Mouse (Mus musculus) heart, embryonic 15.5 days (tissue): ENCODE results near the gene Tspan13. TPM values are rescaled to one million over a fixed set of nuclear protein-coding genes. Genes with fewer than 3 reads are reported as not detected.

Experiments
- ATAC-seq: fragments of 200-750 bp; cut with Nextera tagmentation; replicated peaks from 2 replicates; pipeline ENCODE4 v1.8.0; 2017; ENCODE audit warnings: low read depth, moderate TSS enrichment; ENCODE audit not compliant: insufficient number of reproducible peaks, insufficient read depth, low FRiP score
- H3K27ac ChIP-seq: fragments of 300-500 bp; sonication (generic); 2 replicates; pipeline ENCODE4 v1.5.1; 2015; ENCODE audit warnings: mild to moderate bottlenecking, inconsistent platforms
- H3K27me3 ChIP-seq: fragments of 300-500 bp; sonication (generic); 2 replicates; pipeline ENCODE4 v1.6.1; 2015; ENCODE audit warnings: inconsistent platforms
- H3K36me3 ChIP-seq: fragments of 300-500 bp; sonication (generic); 2 replicates; pipeline ENCODE4 v1.6.1; 2015; ENCODE audit warnings: mild to moderate bottlenecking, inconsistent platforms
- H3K4me1 ChIP-seq: fragments of 300-500 bp; sonication (generic); replicated peaks from 2 replicates; pipeline ENCODE4 v1.6.1; 2015; ENCODE audit warnings: inconsistent platforms
- H3K4me2 ChIP-seq: fragments of 300-500 bp; sonication (generic); 2 replicates; pipeline ENCODE4 v1.6.1; 2015; ENCODE audit warnings: inconsistent platforms, mild to moderate bottlenecking, moderate library complexity
- H3K4me3 ChIP-seq: fragments of 300-500 bp; sonication (generic); 2 replicates; pipeline ENCODE4 v1.5.1; 2015; ENCODE audit warnings: mild to moderate bottlenecking, inconsistent platforms
- H3K9ac ChIP-seq: fragments of 300-500 bp; sonication (generic); 2 replicates; pipeline ENCODE4 v1.6.1; 2015; ENCODE audit warnings: mild to moderate bottlenecking, inconsistent platforms
- H3K9me3 ChIP-seq: fragments of 300-500 bp; sonication (generic); replicated peaks from 2 replicates; pipeline ENCODE4 v1.6.1; 2016; ENCODE audit warnings: inconsistent platforms
- WGBS: fragments of 180-500 bp; shearing (Covaris S2); methylation state at CpG from one replicate; pipeline ENCODE4 v1.1.7; 2015; ENCODE audit warnings: mixed read lengths; 5-methylcytosine and 5-hydroxymethylcytosine counted together
- polyA plus RNA-seq: library from polyadenylated mRNA; unstranded; fragments of >200 nt; fragmentation: Nextera tagmentation; extraction: Ambion mirVana; gene quantifications from 2 replicates; pipeline ENCODE4 v1.2.1, GENCODE M21; 2015

The Tspan13 gene
- polyA plus RNA-seq, 1 experiment from 2014 or later = 57.9 TPM

DNA sequence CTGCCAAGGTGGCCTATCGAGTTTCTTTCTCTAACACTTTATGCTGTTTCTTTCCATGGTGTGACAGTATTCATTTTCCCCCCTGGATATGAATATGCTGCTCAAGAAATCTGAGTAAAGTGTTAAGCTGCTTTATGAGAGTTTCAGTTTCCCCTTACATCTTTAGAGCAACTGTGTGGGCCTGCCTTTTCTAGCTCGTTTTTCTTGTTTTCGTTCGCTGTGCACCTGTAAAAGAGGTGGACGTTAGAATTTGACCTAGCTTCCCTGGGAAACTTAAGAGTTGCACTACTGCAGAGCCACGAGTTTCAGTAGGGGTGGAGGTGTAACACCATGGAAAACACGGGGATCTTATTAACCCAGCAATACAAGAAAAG, 75.5 kb downstream of the Tspan13 start:
- H3K4me1 ChIP-seq = no peaks in the 10 kb centered on the region
- no peak overlapping the region for H3K4me3 ChIP-seq
- ATAC-seq = no peak
- whole genome bisulfite sequencing = 70% methylated on average over 7 of the region's 7 CpGs
- H3K36me3 ChIP-seq = no peaks in the 10 kb centered on the region
- H3K9me3 ChIP-seq = no peaks in the 10 kb centered on the region
- no peak overlapping the region for H3K27ac ChIP-seq
- H3K4me2 ChIP-seq = no peak overlapping the region
- no peak overlapping the region for H3K9ac ChIP-seq
- H3K27me3 ChIP-seq = no peaks in the 10 kb centered on the region

DNA sequence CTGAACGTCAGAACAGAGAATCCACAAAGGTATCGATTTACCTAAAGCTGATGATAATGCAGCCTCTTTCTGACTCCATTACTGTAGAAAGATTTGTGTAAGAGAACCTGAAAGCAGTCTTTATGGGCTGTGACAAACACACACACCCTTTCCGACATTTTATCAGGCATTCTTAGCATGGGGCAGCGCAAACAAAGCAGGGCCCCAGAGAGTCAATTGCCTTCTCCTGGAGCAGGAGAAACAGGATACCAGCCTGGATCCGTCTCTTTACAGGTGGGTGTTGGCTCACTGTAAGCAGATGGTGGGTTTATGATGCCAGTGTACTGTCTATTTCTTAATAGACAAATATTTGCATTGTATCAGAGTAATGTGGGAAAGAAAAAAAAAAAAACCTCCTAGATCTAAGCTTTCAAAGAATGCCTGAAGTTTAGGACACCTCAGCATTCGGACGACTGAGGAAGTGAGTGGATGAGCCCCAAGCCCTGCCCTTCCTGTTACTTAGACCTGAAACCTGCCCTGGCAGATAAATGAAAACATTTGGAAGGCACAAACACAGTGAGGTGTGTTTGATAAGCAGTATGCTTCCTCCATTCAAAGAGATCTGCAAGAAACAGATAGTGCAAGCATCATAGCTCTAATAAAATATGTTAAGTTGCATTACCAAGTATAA, 76.1 kb downstream of the Tspan13 start:
- Histone ChIP-seq H3K4me2 (no peak overlapping the region), H3K27me3 (no peaks in the 10 kb centered on the region), H3K36me3 (no peaks in the 10 kb centered on the region), H3K9ac (no peak overlapping the region), H3K9me3 (no peaks in the 10 kb centered on the region), H3K4me3 (no peak overlapping the region), H3K4me1 (no peaks in the 10 kb centered on the region), H3K27ac (no peak overlapping the region)
- 54% methylated on average over 7 of the region's 7 CpGs for WGBS
- ATAC-seq = no peak

Other genes starting within 250 kb of the Tspan13 start
- not detected in 2 replicates for gene Agr3, start 116.9 kb downstream of the Tspan13 start, polyA plus RNA-seq
- gene Agr2, start 49.6 kb downstream of the Tspan13 start, polyA plus RNA-seq = 1.2 and 2.2 TPM in 2 replicates
- 26.7 and 27.0 TPM in 2 replicates for gene Ankmy2, start 114.6 kb upstream of the Tspan13 start, polyA plus RNA-seq
- gene Bzw2, start 115.6 kb upstream of the Tspan13 start, polyA plus RNA-seq = 186 and 205 TPM in 2 replicates
- not detected in 2 replicates for gene Lrrc72, start 210.9 kb upstream of the Tspan13 start, polyA plus RNA-seq